28 mouse cellular contexts compared by ENCODE assay signal in genomic region chr17:57076916-57077315, GRCm38 (mm10). TPM values are rescaled to one million over a fixed set of nuclear protein-coding genes. Genes with fewer than 3 reads are reported as not detected.
A peak's percentile ranks its signal among the peaks of the same experiment; 100 is the strongest.
DNase-seq lines count a peak whose midpoint lies in the region; ATAC-seq and TF ChIP-seq lines count a peak whose summit lies in the region.
"Had no signal": no experiment of that assay in that cellular context is flagged by ENCODE, and none has a peak within 500 bp of the region (broad histone marks: within the 10 kb centered on the region; RNA-seq: fewer than 3 reads in every experiment).

No protein-coding gene starts in this region.

- in situ Hi-C loops in CH12.LX (cut with MboI; ENCODE audit: low pct_ligation_motif_present, low pct_unique_long_range_greater_than_20kb, low sequenced_read_pairs) = loop anchor here (25.0 kb wide), 1 partner anchor 260 kb away; no protein-coding TSS in a partner anchor

- H3K27ac ChIP-seq in intestine, embryonic 16.5 days (ENCODE audit: low read length) = no peak overlapping the region
- H3K27ac ChIP-seq in intestine, postnatal 0 days (ENCODE audit: low read depth, low read length) = no peak overlapping the region
- H3K27ac ChIP-seq in CH12.LX (ENCODE audit: insufficient read depth, low read depth) = no peak overlapping the region
- H3K27ac ChIP-seq: embryonic facial prominence, embryonic 10.5 days; embryonic facial prominence, embryonic 13.5 days; forebrain, embryonic 13.5 days; gastrocnemius, adult 2 months; hindbrain, embryonic 12.5 days; hindbrain, embryonic 15.5 days had no signal

- H3K36me3 ChIP-seq in intestine, embryonic 16.5 days (ENCODE audit: control insufficient read depth, insufficient read depth, low read length) = no peaks in the 10 kb centered on the region; the same call in 1 of the 2 replicates
- H3K36me3 ChIP-seq in intestine, postnatal 0 days (ENCODE audit: control insufficient read depth, insufficient read depth) = no peaks in the 10 kb centered on the region
- peaks cover 21 to 65% of the 10 kb centered on the region in 2 experiments for H3K36me3 ChIP-seq in CH12.LX (replicated peaks in 1 of 2; ENCODE audit: control insufficient read depth in 1 of 2, insufficient read depth in 1 of 2, low read length in 1 of 2)
- H3K36me3 ChIP-seq: embryonic facial prominence, embryonic 13.5 days had no signal

- 0 out of 2 replicates have a peak, but pooled peaks cover 6% of the 10 kb centered on the region for H3K4me1 ChIP-seq in intestine, embryonic 16.5 days (ENCODE audit: control insufficient read depth, insufficient read depth, low read length)
- H3K4me1 ChIP-seq in intestine, postnatal 0 days (replicated peaks; ENCODE audit: control insufficient read depth, insufficient read depth, low read length) = no peaks in the 10 kb centered on the region
- H3K4me1 ChIP-seq in CH12.LX (ENCODE audit: control insufficient read depth in 1 of 2, insufficient read depth in 2 of 2) = peaks cover 26 to 54% of the 10 kb centered on the region in 2 experiments
- H3K4me1 ChIP-seq: embryonic facial prominence, embryonic 13.5 days; forebrain, embryonic 13.5 days; hindbrain, embryonic 15.5 days had no signal

- WGBS in intestine, embryonic 16.5 days = 42% methylated on average over 3 of the region's 3 CpGs
- 31% methylated on average over 3 of the region's 3 CpGs for WGBS in intestine, postnatal 0 days

- dilution Hi-C loops in CH12.LX (cut with MboI; ENCODE audit: extremely low pct_ligation_motif_present, extremely low pct_unique_long_range_greater_than_20kb, low sequenced_read_pairs) = no loop called here

- TF ChIP-seq RAD21 in CH12.LX (IDR thresholded peaks at IDR 0.05; ENCODE audit: low read depth, low read length) = no peak

- no peak for DNase-seq in CH12.LX (ENCODE audit: extremely low read depth)
- DNase-seq in thymus, postnatal 0 days (ENCODE audit: low spot score) = peak; percentile 39
- peak; percentile 39 to 53 for DNase-seq in thymus, postnatal 36 days
- DNase-seq in left cerebral cortex, adult 18-20 months (ENCODE audit: low spot score in 2 of 2) = no peak
- no peak for DNase-seq in right cerebral cortex, postnatal 14 days
- DNase-seq: adrenal gland, adult 2 months; adrenal gland, postnatal 14 days; B cell, adult 2 months; cerebellum, adult 11-12 months; cerebellum, adult 8-10 months; cerebellum, postnatal 10 days; cerebellum, postnatal 36 days; embryo, embryonic 11 days; forebrain, postnatal 0 days; gastrocnemius, adult 2 months; gastrocnemius, postnatal 14 days; heart, adult 11 months had no signal

- H3K4me3 ChIP-seq in intestine, embryonic 16.5 days (ENCODE audit: low read length) = no peak overlapping the region
- H3K4me3 ChIP-seq in intestine, postnatal 0 days (ENCODE audit: low read depth, low read length) = no peak overlapping the region
- H3K4me3 ChIP-seq in CH12.LX (replicated peaks in 1 of 3; ENCODE audit: low read depth in 2 of 3, low read length in 2 of 3, poor library complexity in 1 of 3) = peak overlapping the region in 1 of 3 experiments; percentile 12
- H3K4me3 ChIP-seq: embryonic facial prominence, embryonic 10.5 days; embryonic facial prominence, embryonic 13.5 days; erythroblast, embryonic 14.5 days; forebrain, embryonic 13.5 days; gastrocnemius, adult 2 months; hindbrain, embryonic 12.5 days; hindbrain, embryonic 15.5 days had no signal

- TF ChIP-seq CTCF in intestine, postnatal 0 days (IDR thresholded peaks at IDR 0.05; ENCODE audit: low read depth) = no peak
- no peak for TF ChIP-seq CTCF in CH12.LX (conservative IDR thresholded peaks at IDR 0.05 in 1 of 2, IDR thresholded peaks at IDR 0.05 in 1 of 2; ENCODE audit: low read depth in 2 of 2, low read length in 2 of 2)

- no peak for TF ChIP-seq EP300 in CH12.LX (IDR thresholded peaks at IDR 0.05; ENCODE audit: low read length)

- H3K9me3 ChIP-seq in intestine, embryonic 16.5 days (ENCODE audit: control insufficient read depth, low read length) = no peaks in the 10 kb centered on the region
- no peaks in the 10 kb centered on the region for H3K9me3 ChIP-seq in intestine, postnatal 0 days (ENCODE audit: control insufficient read depth)
- no peaks in the 10 kb centered on the region for H3K9me3 ChIP-seq in CH12.LX (replicated peaks; ENCODE audit: low read length)
- H3K9me3 ChIP-seq: embryonic facial prominence, embryonic 10.5 days; embryonic facial prominence, embryonic 13.5 days; forebrain, embryonic 13.5 days; hindbrain, embryonic 12.5 days; hindbrain, embryonic 15.5 days had no signal

- H3K27me3 ChIP-seq in intestine, embryonic 16.5 days (replicated peaks; ENCODE audit: control insufficient read depth, insufficient read depth, low read length) = no peaks in the 10 kb centered on the region
- H3K27me3 ChIP-seq in intestine, postnatal 0 days (replicated peaks; ENCODE audit: control insufficient read depth, insufficient read depth, low read length) = no peaks in the 10 kb centered on the region
- no peaks in the 10 kb centered on the region for H3K27me3 ChIP-seq in CH12.LX (replicated peaks)
- H3K27me3 ChIP-seq: embryonic facial prominence, embryonic 13.5 days; forebrain, embryonic 13.5 days; hindbrain, embryonic 12.5 days; hindbrain, embryonic 15.5 days had no signal

- peak; percentile 37; the same call in 1 of the 2 replicates for ATAC-seq in intestine, embryonic 16.5 days
- ATAC-seq in intestine, postnatal 0 days = no peak
- ATAC-seq: forebrain, embryonic 13.5 days; forebrain, postnatal 0 days had no signal

- H3K9ac ChIP-seq in intestine, embryonic 16.5 days (ENCODE audit: low read depth, low read length) = no peak overlapping the region
- no peak overlapping the region for H3K9ac ChIP-seq in intestine, postnatal 0 days (ENCODE audit: low read depth, low read length)
- peak overlapping the region; percentile 34; the same call in 1 of the 2 replicates for H3K9ac ChIP-seq in CH12.LX (ENCODE audit: insufficient read depth, low read depth)
- H3K9ac ChIP-seq: embryonic facial prominence, embryonic 13.5 days; forebrain, embryonic 13.5 days; forebrain, postnatal 0 days; hindbrain, embryonic 12.5 days; hindbrain, embryonic 15.5 days had no signal

- H3K79me2 ChIP-seq in CH12.LX (replicated peaks; ENCODE audit: control insufficient read depth, extremely low read depth, insufficient read depth, poor library complexity, severe bottlenecking) = peaks cover 9% of the 10 kb centered on the region; the same call in 1 of the 2 replicates

- H3K4me2 ChIP-seq in intestine, embryonic 16.5 days (ENCODE audit: low read depth, low read length) = no peak overlapping the region
- H3K4me2 ChIP-seq in intestine, postnatal 0 days (replicated peaks; ENCODE audit: low read depth) = no peak overlapping the region
- H3K4me2 ChIP-seq in CH12.LX (ENCODE audit: insufficient read depth, low read depth, poor library complexity, severe bottlenecking) = peak overlapping the region; percentile 62; the same call in 1 of the 2 replicates
- H3K4me2 ChIP-seq: embryonic facial prominence, embryonic 13.5 days; forebrain, embryonic 13.5 days; heart, embryonic 11.5 days; hindbrain, embryonic 12.5 days; hindbrain, embryonic 15.5 days had no signal

- no peak for TF ChIP-seq POLR2A in CH12.LX (IDR thresholded peaks at IDR 0.05; ENCODE audit: low read depth, low read length)

TF ChIP-seq in CH12.LX, 34 proteins besides CTCF, POLR2A, EP300 and RAD21 (continues in another document):
- TF ChIP-seq ELF1 (IDR thresholded peaks at IDR 0.05; ENCODE audit: low read depth, low read length) = no peak

RNA-seq across cellular contexts. Expression of gene Dennd1c, which starts 1.4 kb away (rescaled TPM):
- 7.4 and 8.1 TPM in 2 replicates for polyA plus RNA-seq in intestine, embryonic 16.5 days (2015; fragmentation: Nextera tagmentation; extraction: Ambion mirVana)
- polyA plus RNA-seq in intestine, postnatal 0 days (2015; fragmentation: Nextera tagmentation; extraction: Ambion mirVana) = 5.2 and 5.3 TPM in 2 replicates
- total RNA-seq in CH12.LX (2012; rRNA removed) (7.2 and 9.7 TPM in 2 replicates), CH12.LX (2014; rRNA removed) (6.8 and 7.1 TPM in 2 replicates)
- polyA plus RNA-seq in CH12.LX (2012; ENCODE audit: insufficient read length, low read depth) = 33.9 and 36.9 TPM in 2 replicates
- polyA plus RNA-seq in thymus, postnatal 0 days (2015; fragmentation: Nextera tagmentation; extraction: Ambion mirVana) = 49.8 and 65.1 TPM in 2 replicates
- 1 to 10 TPM; 1.2 to 1.8 TPM for total RNA-seq in left cerebral cortex, adult 18-20 months (2021)

RNA-seq across cellular contexts. Expression of gene Tubb4a, which starts 10.7 kb away (rescaled TPM):
- polyA plus RNA-seq in intestine, embryonic 16.5 days (2015; fragmentation: Nextera tagmentation; extraction: Ambion mirVana) = 20.3 and 22.6 TPM in 2 replicates
- 12.6 and 14.6 TPM in 2 replicates for polyA plus RNA-seq in intestine, postnatal 0 days (2015; fragmentation: Nextera tagmentation; extraction: Ambion mirVana)
- total RNA-seq in CH12.LX (2012; rRNA removed) (0.42 and 0.89 TPM in 2 replicates), CH12.LX (2014; rRNA removed) (0.09 TPM in 1 of 2 replicates, not detected in the other)
- 2.0 and 2.1 TPM in 2 replicates for polyA plus RNA-seq in CH12.LX (2012; ENCODE audit: insufficient read length, low read depth)
- polyA plus RNA-seq in thymus, postnatal 0 days (2015; fragmentation: Nextera tagmentation; extraction: Ambion mirVana) = 1.0 and 1.2 TPM in 2 replicates
- total RNA-seq in left cerebral cortex, adult 18-20 months (2021) = 100 to 1,000 TPM; 543 to 577 TPM
- polyA plus RNA-seq: erythroblast, embryonic 14.5 days had no signal

RNA-seq across cellular contexts. Expression of gene Slc25a23, which starts 17.3 kb away (rescaled TPM):
- 5.7 and 6.7 TPM in 2 replicates for polyA plus RNA-seq in intestine, embryonic 16.5 days (2015; fragmentation: Nextera tagmentation; extraction: Ambion mirVana)
- 4.8 and 5.1 TPM in 2 replicates for polyA plus RNA-seq in intestine, postnatal 0 days (2015; fragmentation: Nextera tagmentation; extraction: Ambion mirVana)
- total RNA-seq in CH12.LX (2012; rRNA removed) = 5.1 and 6.9 TPM in 2 replicates
- total RNA-seq in CH12.LX (2014; rRNA removed) = 1.4 and 2.2 TPM in 2 replicates
- polyA plus RNA-seq in CH12.LX (2012; ENCODE audit: insufficient read length, low read depth) = 12.1 and 13.8 TPM in 2 replicates
- polyA plus RNA-seq in thymus, postnatal 0 days (2015; fragmentation: Nextera tagmentation; extraction: Ambion mirVana) = 8.3 and 8.8 TPM in 2 replicates
- total RNA-seq in left cerebral cortex, adult 18-20 months (2021) = 100 to 1,000 TPM; 314 to 325 TPM

RNA-seq across cellular contexts. Expression of gene Crb3, which starts 18.0 kb away (rescaled TPM):
- 113 TPM in 2 replicates for polyA plus RNA-seq in intestine, embryonic 16.5 days (2015; fragmentation: Nextera tagmentation; extraction: Ambion mirVana)
- polyA plus RNA-seq in intestine, postnatal 0 days (2015; fragmentation: Nextera tagmentation; extraction: Ambion mirVana) = 121 and 130 TPM in 2 replicates
- total RNA-seq in CH12.LX (2012; rRNA removed) (0.13 and 0.25 TPM in 2 replicates), CH12.LX (2014; rRNA removed) (not detected in 2 replicates)
- polyA plus RNA-seq in CH12.LX (2012; ENCODE audit: insufficient read length, low read depth) = not detected in 2 replicates
- polyA plus RNA-seq in thymus, postnatal 0 days (2015; fragmentation: Nextera tagmentation; extraction: Ambion mirVana) = 1.6 and 2.7 TPM in 2 replicates
- 1 to 10 TPM in 1 of 2 experiments, under 1 TPM in 1; 0.68 to 1.6 TPM for total RNA-seq in left cerebral cortex, adult 18-20 months (2021)
- total RNA-seq: gastrocnemius, adult 2 months; hematopoietic stem cell, adult 5-6 weeks; MEL had no signal

RNA-seq across cellular contexts. Expression of gene Tnfsf9, which starts 28.2 kb away (rescaled TPM):
- 6.0 and 6.2 TPM in 2 replicates for polyA plus RNA-seq in intestine, embryonic 16.5 days (2015; fragmentation: Nextera tagmentation; extraction: Ambion mirVana)
- 1.2 and 1.6 TPM in 2 replicates for polyA plus RNA-seq in intestine, postnatal 0 days (2015; fragmentation: Nextera tagmentation; extraction: Ambion mirVana)
- total RNA-seq in CH12.LX (2012; rRNA removed) (252 and 321 TPM in 2 replicates), CH12.LX (2014; rRNA removed) (106 and 123 TPM in 2 replicates)
- 129 and 137 TPM in 2 replicates for polyA plus RNA-seq in CH12.LX (2012; ENCODE audit: insufficient read length, low read depth)
- polyA plus RNA-seq in thymus, postnatal 0 days (2015; fragmentation: Nextera tagmentation; extraction: Ambion mirVana) = 2.7 and 3.0 TPM in 2 replicates
- total RNA-seq in left cerebral cortex, adult 18-20 months (2021) = under 1 TPM; 0.37 to 0.52 TPM

Comparison
In these comparisons a context has a peak if more than half of its experiments do, and no peak if none do; other contexts are left out.
1. DNase-seq: peak in thymus, postnatal 0 days (single experiment) and thymus, postnatal 36 days (2 of 2); none in CH12.LX (single experiment), left cerebral cortex, adult 18-20 months (0 of 2) and right cerebral cortex, postnatal 14 days (single experiment).